Mouse (Mus musculus) C2C12 (cell line): ENCODE data around the gene Slco3a1. TPM values are rescaled to one million over a fixed set of nuclear protein-coding genes. Genes with fewer than 3 reads are reported as not detected.

Experiments used
- H3K27me3 ChIP-seq: one replicate; pipeline ENCODE4 v1.6.1; 2011; ENCODE audit not compliant: control insufficient read depth, insufficient read depth, insufficient read length
- H3K36me3 ChIP-seq: one replicate; pipeline ENCODE4 v1.6.1; 2011; ENCODE audit not compliant: control insufficient read depth, insufficient read depth
- H3K4me3 ChIP-seq: one replicate; pipeline ENCODE4 v1.5.1; 2011; ENCODE audit warnings: mild to moderate bottlenecking, control low read depth; ENCODE audit not compliant: poor library complexity, insufficient read depth, severe bottlenecking
- H3K79me2 ChIP-seq: one replicate; pipeline ENCODE4 v1.6.1; 2011; ENCODE audit not compliant: control insufficient read depth, insufficient read depth
- H3K79me3 ChIP-seq: one replicate; pipeline ENCODE4 v1.6.1; 2011; ENCODE audit warnings: low read depth, control low read depth
- H3ac ChIP-seq: one replicate; pipeline ENCODE3; 2011; ENCODE audit warnings: low read depth; ENCODE audit not compliant: control insufficient read depth, insufficient read length
- CEBPB ChIP-seq: IDR thresholded peaks from one replicate; pipeline ENCODE4 v1.6.1; 2011; ENCODE audit warnings: low read depth, mild to moderate bottlenecking, control low read depth, moderate library complexity
- CTCF ChIP-seq: IDR thresholded peaks from one replicate; pipeline ENCODE4 v1.5.1; 2011; ENCODE audit not compliant: control insufficient read depth, insufficient read depth, insufficient read length
- FOSL1 ChIP-seq: IDR thresholded peaks from one replicate; pipeline ENCODE4 v1.8.0; 2011; ENCODE audit warnings: mild to moderate bottlenecking, low read length; ENCODE audit not compliant: poor library complexity, insufficient read depth, severe bottlenecking
- MAX ChIP-seq: IDR thresholded peaks from one replicate; pipeline ENCODE4 v1.6.1; 2011; ENCODE audit warnings: mild to moderate bottlenecking, control low read depth
- MYOD1 ChIP-seq: IDR thresholded peaks from one replicate; pipeline ENCODE4 v1.6.1; 2011; ENCODE audit warnings: low read depth; ENCODE audit not compliant: control insufficient read depth, insufficient read length
- MYOG ChIP-seq: IDR thresholded peaks from one replicate; pipeline ENCODE4 v1.6.1; 2011; ENCODE audit not compliant: control insufficient read depth, insufficient read length; ENCODE audit errors: extremely low read depth
- USF1 ChIP-seq: IDR thresholded peaks from one replicate; pipeline ENCODE4 v1.6.1; 2011; ENCODE audit warnings: low read depth, mild to moderate bottlenecking, control low read depth, moderate library complexity
- polyA plus RNA-seq: library from polyadenylated mRNA; unstranded; fragments of >200 nt; fragmentation: generic; extraction: Trizol; gene quantifications from one replicate; pipeline ENCODE4 v1.2.1, GENCODE M21; 2012; ENCODE audit warnings: missing spikeins

Slco3a1 gene
- polyA plus RNA-seq, 1 experiment: 15.1 TPM

- no peak overlapping the region for H3ac ChIP-seq
- H3K27me3 ChIP-seq: no peaks in the 10 kb centered on the region
- no peaks in the 10 kb centered on the region for H3K79me3 ChIP-seq
- H3K79me2 ChIP-seq: no peaks in the 10 kb centered on the region
- TF ChIP-seq CEBPB: no peak
- TF ChIP-seq USF1: no peak
- TF ChIP-seq CTCF: no peak
- no peak for TF ChIP-seq MYOD1
- TF ChIP-seq MYOG: no peak
- no peak for TF ChIP-seq FOSL1
- TF ChIP-seq MAX: no peak
- H3K36me3 ChIP-seq: no peaks in the 10 kb centered on the region
- H3K4me3 ChIP-seq: no peak overlapping the region
Observed at GRCm38 (mm10) chr7:74382286-74382685, 172.3 kb downstream of the Slco3a1 start.

- Histone ChIP-seq H3K79me3 (no peaks in the 10 kb centered on the region), H3K36me3 (no peaks in the 10 kb centered on the region), H3ac (no peak overlapping the region), H3K79me2 (no peaks in the 10 kb centered on the region), H3K27me3 (no peaks in the 10 kb centered on the region), H3K4me3 (no peak overlapping the region)
- TF ChIP-seq USF1: no peak
- no peak for TF ChIP-seq CEBPB
- TF ChIP-seq MAX: no peak
- TF ChIP-seq CTCF: no peak
- TF ChIP-seq FOSL1: no peak
- no peak for TF ChIP-seq MYOD1
- TF ChIP-seq MYOG: no peak
Observed at GRCm38 (mm10) chr7:74381881-74382281, 172.7 kb downstream of the Slco3a1 start.

GRCm38 (mm10) chr7:74381051-74381450 is 173.5 kb downstream of the Slco3a1 start:
- Histone ChIP-seq H3K79me3 (no peaks in the 10 kb centered on the region), H3K27me3 (no peaks in the 10 kb centered on the region), H3K4me3 (no peak overlapping the region), H3ac (no peak overlapping the region), H3K79me2 (no peaks in the 10 kb centered on the region), H3K36me3 (no peaks in the 10 kb centered on the region)
- TF ChIP-seq USF1 (no peak), MYOD1 (no peak), FOSL1 (no peak)

- Histone ChIP-seq H3K79me3 (no peaks in the 10 kb centered on the region), H3ac (no peak overlapping the region), H3K4me3 (no peak overlapping the region), H3K27me3 (no peaks in the 10 kb centered on the region), H3K36me3 (no peaks in the 10 kb centered on the region), H3K79me2 (no peaks in the 10 kb centered on the region)
- TF ChIP-seq MYOD1: no peak
- no peak for TF ChIP-seq CEBPB
Observed at GRCm38 (mm10) chr7:74377909-74378308, 176.7 kb downstream of the Slco3a1 start.

GRCm38 (mm10) chr7:74376397-74377044 is 178.1 kb downstream of the Slco3a1 start:
- peak; percentile 77 for TF ChIP-seq USF1
- TF ChIP-seq CTCF: no peak
- no peak for TF ChIP-seq MYOG
- no peak for TF ChIP-seq MAX
- TF ChIP-seq MYOD1: peak; percentile 18
- no peak for TF ChIP-seq CEBPB
- TF ChIP-seq FOSL1: peak; percentile 90
- H3K79me2 ChIP-seq: no peaks in the 10 kb centered on the region
- H3K36me3 ChIP-seq: no peaks in the 10 kb centered on the region
- no peak overlapping the region for H3K4me3 ChIP-seq
- H3K27me3 ChIP-seq: no peaks in the 10 kb centered on the region
- H3K79me3 ChIP-seq: no peaks in the 10 kb centered on the region
- H3ac ChIP-seq: no peak overlapping the region

- Histone ChIP-seq H3K27me3 (no peaks in the 10 kb centered on the region), H3K4me3 (no peak overlapping the region), H3K36me3 (no peaks in the 10 kb centered on the region), H3ac (no peak overlapping the region), H3K79me3 (no peaks in the 10 kb centered on the region), H3K79me2 (no peaks in the 10 kb centered on the region)
- TF ChIP-seq MYOG (no peak), CEBPB (no peak), USF1 (no peak), CTCF (no peak), FOSL1 (no peak), MYOD1 (no peak), MAX (no peak)
Observed at GRCm38 (mm10) chr7:74375174-74375957, 179.2 kb downstream of the Slco3a1 start.
